Mouse (Mus musculus): ENCODE measurements around the gene Cradd. TPM values are rescaled to one million over a fixed set of nuclear protein-coding genes. Genes with fewer than 3 reads are reported as not detected.

The Cradd gene
- total RNA-seq, 2 experiments from 2014 or later: 7.1 to 7.8 TPM

DNA sequence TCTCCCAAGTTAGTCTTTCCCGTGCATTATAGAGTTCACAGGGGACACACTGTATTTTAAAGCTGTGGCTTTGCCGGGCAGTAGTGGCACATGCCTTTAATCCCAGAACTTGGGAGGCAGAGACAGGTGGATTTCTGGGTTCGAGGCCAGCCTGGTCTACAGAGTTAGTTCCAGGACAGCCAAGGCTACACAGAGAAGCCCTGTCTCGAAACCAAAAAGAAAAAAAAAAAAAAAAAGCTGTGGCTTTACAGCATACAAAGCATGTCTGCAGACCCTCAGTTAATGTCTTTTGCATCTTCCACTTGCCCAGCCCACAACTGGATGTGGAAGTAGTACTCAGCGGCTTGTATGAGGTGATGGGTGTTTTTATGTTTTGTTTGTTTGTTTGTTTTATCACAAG is 13.7 kb upstream of the Cradd start:
- intact Hi-C loops (cut with DNase I): no loop called here
- DNase-seq (ENCODE audit: extremely low spot score in 1 of 2, low spot score in 2 of 2): no peak

DNA sequence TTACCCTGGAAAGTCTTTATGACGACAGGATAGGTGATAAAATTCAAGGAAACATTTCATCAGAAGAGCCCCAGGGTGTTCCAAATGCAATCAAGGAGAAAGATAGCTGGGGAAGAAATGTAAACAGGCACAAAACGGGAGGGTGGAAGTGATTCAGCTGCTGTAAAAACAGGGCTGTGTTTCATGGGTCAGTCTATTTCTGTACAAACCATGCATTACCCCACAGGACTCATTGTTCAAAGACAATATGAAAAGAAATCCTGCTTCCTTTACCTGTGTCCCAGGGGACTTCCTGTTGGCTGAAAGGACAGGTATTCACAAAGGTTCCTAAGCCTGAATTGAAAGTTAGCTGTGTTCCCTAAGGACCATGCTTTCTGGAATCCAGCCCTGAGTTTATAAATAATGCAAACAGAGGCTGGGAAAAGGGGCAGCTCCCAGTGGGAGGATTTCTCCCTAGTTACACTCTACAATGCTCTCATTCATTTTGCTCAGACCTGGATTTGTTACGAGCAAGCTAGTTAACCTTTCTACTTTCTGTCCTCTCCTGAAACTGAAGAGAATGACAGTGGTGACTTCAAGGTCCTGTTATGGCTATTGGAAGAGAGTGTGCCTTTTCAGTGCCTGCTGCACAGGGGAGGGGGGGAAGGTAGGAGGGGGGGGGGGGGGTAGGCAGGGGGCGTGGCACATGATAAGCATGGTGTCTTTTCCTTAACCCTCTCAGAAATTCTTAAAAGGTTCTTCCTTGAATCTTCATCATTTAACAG is 13.0 kb upstream of the Cradd start:
- no peak for DNase-seq (ENCODE audit: extremely low spot score in 1 of 2, low spot score in 2 of 2)
- intact Hi-C loops (cut with DNase I): no loop called here

DNA sequence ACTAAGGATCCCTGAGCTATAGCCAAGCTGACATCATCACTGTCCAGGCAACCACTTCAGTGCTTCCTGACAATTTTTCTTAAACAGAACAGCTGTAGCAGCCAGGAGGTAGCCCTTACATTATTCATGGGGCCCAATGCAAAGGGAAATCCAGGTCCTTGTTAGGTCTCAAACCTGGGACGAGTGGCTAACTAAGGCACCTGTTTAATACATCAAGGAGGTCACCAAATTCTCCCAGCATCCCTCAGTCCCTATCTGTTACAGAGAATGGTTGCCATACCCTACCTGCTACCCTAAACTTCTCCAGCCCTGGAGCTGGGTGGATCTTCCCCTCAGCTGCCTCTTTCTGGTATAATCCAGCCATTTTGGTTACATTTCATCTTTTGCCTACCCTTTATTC is 10.9 kb upstream of the Cradd start:
- intact Hi-C loops (cut with DNase I): no loop called here
- DNase-seq (ENCODE audit: extremely low spot score in 1 of 2, low spot score in 2 of 2): no peak

DNA sequence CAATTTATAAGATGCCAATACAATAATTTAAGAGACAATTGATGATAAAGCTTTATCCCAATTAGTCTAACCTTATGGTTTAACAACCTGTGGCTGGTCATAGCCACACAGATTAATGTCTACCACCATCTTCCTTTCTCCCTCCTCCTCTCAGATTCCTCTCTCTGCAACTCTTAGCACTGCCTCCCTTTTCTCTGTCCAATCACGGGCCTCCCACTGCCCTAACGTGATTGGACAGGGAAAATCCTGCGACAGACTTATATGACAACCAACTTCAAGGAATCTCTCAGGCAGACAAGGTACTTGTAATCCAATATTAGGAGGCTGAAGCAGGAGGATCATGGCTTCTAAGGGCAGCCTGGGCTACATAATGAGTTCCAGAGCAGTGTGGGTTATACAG is 8.7 kb upstream of the Cradd start:
- no peak for DNase-seq (ENCODE audit: extremely low spot score in 1 of 2, low spot score in 2 of 2)
- intact Hi-C loops (cut with DNase I): no loop called here

DNA sequence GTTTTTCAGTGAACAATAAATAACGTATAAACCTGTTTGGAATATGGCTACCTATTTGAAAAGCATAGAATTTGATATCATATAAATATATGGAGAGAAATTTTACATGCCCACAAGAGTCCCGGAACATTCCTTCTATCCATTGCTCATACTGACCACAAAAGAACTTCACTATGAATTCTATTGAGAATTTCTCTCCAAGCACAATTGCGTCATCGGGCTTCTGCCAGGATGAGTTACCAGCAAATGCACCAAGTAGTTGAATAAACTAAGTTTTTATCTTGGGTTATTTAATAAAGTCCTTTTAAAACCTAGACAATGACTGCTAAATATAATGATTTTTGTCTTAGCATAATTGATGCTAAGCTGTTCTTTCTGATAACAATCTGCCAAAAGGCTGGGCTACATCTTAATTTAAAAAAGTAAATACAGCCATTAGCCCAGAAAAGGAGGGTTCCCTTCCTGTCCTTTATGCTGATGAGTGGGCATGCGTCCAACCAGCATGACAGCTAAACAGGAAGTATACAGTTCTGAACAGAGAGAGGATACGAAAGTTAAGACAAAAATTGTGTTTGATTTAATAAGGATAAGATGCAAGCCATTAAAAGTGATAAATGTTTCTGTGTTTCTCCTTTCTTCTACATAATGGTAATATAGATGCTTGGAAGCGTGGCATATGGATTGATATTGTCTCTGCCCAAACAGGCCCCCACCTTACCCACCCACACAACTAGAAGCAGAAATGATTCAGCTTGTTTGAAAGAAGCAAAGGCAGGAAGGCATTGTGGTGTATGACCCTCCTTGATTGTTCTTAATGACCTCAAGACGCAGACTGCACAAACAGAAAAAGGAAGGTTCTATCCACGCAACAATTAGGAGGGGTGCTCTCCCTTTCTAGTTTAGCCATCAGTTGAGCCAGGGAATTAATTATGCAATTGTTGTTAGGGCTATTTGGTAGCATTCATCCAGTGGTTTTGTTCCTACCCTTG is 6.7 kb upstream of the Cradd start:
- no peak for DNase-seq (ENCODE audit: extremely low spot score in 1 of 2, low spot score in 2 of 2)
- intact Hi-C loops (cut with DNase I): no loop called here

DNA sequence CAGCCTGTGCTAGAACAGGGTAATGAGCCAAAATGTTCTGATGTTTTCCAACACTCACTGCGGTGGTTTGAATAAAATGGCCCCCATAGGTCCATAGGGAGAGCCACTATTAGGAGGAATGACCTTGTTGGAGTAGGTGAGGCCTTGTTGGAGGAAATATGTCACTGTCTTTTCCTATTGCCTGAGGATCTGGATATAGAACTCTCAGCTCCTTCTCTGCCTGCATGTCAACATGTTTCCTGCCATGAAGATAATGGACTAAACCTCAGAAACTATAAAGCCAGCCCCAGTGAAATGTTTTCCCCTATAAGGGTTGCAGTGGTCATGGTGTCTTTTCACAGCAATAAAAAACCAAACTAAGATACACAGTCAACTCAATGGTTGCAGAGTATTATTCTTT is 6.0 kb upstream of the Cradd start:
- intact Hi-C loops (cut with DNase I): no loop called here
- no peak for DNase-seq (ENCODE audit: extremely low spot score in 1 of 2, low spot score in 2 of 2)

DNA sequence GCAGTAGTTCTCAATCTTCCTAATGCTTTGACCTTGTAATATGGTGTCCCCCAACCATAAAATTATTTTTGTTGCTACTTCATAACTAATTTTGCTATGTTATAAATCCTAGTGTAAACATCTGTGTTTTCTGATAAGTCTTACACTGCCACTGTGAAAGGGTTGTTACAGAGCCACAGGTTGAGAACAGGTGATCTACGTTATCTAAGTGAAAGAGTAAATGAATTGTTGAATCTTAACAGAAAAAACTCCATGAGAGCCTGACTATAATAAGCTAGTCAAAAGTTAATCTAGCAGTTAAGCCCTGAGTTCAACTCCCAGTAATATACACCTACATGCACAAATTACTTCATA is 322 bp upstream of the Cradd start:
- intact Hi-C loops (cut with DNase I): loop anchor here (5.0 kb wide), 2 partner anchors 57 to 222 kb away; no protein-coding TSS in a partner anchor
- no peak for DNase-seq (ENCODE audit: extremely low spot score in 1 of 2, low spot score in 2 of 2)

DNA sequence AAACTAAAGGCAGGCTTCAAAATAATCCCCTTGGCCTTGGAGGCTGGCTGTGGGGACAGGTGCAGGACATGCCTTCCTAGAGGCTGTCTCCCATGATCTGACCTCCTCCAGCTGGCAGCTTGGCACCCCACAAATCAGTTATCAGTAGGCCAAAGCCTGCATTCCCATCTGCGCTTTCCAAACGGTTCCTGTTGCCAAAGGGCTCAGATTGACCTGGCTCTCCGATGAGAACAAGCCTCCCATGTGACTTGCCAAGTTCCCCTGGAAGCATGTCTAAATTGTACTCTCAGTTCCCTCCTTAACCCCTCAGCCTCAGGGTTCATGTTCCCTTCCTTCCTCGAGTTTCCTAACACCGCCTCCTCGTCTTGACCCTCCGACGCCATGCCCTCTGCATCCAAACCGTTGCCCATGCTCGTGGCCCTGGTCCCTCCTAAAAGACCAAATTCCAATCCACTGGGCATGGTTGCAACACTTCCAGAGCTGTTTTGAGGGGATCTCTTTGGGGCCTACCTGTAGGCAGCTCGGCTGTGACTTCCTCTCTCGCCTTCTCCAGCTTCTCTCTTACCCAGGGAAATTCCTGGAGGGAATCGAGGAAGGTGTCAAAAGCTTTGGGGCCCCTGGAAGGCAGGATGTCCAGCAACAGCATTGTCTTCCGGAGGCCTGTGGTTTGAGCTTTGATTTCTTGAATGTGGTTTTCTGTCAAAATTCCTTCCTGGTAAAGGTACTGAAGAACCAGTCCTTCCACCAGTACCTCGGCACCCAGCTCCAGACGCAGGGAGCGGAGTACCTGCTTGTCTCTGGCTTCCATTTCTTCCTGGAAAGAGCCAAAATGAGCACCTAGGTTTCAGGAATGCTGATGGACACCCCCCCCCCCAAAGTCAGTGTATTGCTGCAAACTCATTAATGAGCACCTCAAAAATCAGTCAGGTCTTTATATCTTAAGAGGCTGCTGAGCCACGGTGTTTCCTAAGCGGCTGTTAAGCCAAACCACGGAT is 1.6 kb downstream of the Cradd start:
- peak in 1 of 2 experiments; percentile 31 for DNase-seq (ENCODE audit: extremely low spot score in 1 of 2, low spot score in 2 of 2)
- intact Hi-C loops (cut with DNase I): loop anchor here (5.0 kb wide), 2 partner anchors 55 to 220 kb away; no protein-coding TSS in a partner anchor

DNA sequence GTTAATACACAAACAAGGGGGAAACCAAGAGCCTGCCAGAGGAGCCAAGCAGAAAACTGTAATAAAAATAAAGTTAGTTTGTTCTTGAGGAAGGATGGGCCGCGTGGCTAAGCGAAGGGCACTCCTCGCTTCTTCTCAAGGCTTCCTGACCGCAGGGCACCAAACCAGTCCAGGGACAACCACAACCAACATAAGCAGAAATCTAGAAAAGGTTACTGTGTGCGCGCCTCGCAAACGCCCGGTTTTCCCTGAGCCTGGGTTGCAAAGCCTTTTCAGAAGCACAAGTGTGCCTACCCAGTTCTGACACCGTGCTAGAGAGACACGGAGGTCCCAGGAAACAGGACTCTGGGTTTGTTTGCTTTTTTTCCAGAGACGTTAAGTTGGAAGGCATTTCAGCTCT is 4.9 kb downstream of the Cradd start:
- intact Hi-C loops (cut with DNase I): no loop called here
- DNase-seq (ENCODE audit: extremely low spot score in 1 of 2, low spot score in 2 of 2): no peak

DNA sequence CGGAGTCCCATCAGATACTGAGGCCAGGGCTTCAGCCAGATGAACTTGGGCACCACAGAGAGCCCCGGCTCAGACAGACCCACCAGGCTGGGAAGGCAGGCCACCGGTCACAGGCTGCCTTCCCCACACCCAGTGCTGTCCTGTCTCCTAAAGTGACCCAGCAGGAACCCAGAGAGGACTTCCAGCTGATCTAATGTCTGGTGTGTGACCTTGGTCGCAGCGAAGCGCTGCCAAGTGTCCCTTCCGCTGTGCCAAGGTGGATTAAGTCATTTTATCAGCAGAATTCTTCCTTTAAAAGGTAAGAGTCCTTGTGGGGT is 5.6 kb downstream of the Cradd start:
- no peak for DNase-seq (ENCODE audit: extremely low spot score in 1 of 2, low spot score in 2 of 2)
- intact Hi-C loops (cut with DNase I): no loop called here

DNA sequence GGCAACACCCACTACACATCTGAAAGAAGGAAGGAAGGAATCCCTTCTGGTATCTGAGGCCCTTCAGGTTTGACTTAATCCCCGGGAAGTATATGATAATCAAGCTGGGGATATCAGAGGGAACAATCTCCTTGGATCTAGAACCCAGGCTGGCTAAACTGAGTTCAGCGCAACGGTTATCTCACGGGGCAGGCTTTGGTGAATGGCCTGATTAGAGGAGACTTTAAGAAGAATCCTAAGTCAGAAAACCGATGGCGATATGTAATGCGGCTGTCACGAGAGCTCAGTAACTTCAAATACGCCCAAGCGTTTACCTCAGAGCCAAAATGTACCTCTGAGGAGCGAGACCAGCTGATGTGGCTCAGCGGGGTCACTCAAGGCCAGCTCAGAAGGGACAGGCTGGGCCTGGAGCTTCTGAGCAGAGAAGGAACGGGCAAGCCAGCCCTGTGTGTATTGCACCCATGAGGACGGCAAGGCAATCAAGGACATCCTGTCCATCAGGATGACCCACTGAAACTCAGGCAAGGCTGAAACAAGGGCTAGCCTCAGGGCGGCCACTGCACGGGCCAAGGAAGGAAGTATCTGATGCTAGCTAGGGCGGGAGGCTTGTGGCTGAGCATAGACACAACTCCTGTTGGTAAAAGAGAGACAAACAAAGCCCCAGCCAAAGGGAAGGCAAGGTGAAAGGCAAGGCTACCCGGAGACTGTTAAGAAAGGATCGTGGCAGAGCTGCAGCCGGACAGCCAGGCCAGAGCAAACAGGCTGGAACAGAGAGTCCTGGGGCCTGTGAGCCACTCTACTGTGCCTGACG is 6.1 kb downstream of the Cradd start:
- intact Hi-C loops (cut with DNase I): no loop called here

DNA sequence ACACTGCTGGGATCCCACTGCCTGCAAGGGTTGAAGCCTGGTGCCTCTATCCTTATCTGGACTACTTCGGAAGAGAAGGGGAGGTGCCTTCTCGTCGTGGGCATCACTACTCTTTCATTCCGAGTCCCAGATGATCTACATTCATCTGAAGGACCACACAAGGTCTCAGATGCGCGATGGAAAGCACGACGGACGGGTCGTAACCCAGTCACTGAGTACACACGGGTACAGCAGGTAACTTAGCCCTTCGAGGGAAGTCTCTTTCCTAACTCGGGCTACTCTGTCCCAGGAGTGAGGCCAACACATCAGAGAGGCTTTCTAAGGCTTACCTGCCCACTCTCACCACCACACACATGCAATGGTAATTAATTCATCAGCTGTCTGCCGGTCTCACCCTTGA is 6.8 kb downstream of the Cradd start:
- intact Hi-C loops (cut with DNase I): no loop called here

More for the DNA sequence above, 6.1 kb downstream of the Cradd start:
- DNase-seq (ENCODE audit: extremely low spot score in 1 of 2, low spot score in 2 of 2): no peak

DNA sequence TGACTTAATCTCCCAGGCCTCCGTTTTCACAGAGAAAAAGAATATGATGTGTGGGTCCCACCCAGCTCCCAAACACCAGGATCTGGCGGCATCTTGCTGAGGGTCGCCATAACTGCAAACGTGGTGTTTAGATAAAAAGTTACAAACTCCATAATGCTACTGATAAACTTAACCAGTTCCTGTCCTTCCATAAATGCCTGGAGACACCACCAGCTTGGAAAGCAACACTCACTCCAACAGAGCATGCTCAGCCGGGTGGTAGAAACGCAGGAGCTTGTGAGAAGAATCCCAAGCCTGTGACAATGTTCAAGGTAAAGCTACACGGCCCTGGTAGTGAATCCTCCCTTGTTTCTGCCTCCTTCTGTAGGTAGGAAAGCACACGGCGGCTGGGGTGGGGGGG is 7.3 kb downstream of the Cradd start:
- intact Hi-C loops (cut with DNase I): no loop called here
- no peak for DNase-seq (ENCODE audit: extremely low spot score in 1 of 2, low spot score in 2 of 2)

More for the DNA sequence above, 6.8 kb downstream of the Cradd start:
- no peak for DNase-seq (ENCODE audit: extremely low spot score in 1 of 2, low spot score in 2 of 2)

DNA sequence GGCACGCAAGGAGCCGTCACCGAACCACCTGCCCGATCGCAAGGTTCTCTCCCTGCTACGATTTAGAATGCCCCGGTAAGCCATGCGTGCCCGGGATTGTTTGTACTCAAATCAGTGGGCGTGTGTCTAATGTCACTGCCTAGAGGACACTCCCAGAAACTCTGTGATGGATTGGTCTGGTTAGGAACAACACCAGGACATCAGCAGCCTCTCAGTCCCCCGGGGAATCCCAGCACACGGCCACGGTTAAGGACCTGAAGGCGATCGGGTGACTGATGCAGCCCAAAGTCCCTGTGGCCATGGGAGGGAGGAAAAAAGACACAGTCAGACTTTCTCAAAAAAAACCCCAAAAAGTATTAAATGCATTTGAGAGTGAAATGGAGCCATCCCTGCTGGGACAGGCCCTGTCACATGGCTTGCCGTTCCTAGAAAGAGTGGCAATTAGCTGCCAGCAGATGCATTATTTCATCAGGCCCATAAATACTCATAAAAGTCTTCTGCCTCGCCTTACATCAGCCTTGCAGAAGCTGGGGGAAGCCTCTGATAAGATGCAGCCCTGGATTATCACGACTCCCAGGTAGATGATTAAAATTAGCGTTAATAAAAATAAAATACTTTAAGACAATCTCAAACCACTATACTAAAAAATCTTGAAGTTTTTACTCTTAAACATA is 8.0 kb downstream of the Cradd start:
- intact Hi-C loops (cut with DNase I): no loop called here
- DNase-seq (ENCODE audit: extremely low spot score in 1 of 2, low spot score in 2 of 2): no peak

DNA sequence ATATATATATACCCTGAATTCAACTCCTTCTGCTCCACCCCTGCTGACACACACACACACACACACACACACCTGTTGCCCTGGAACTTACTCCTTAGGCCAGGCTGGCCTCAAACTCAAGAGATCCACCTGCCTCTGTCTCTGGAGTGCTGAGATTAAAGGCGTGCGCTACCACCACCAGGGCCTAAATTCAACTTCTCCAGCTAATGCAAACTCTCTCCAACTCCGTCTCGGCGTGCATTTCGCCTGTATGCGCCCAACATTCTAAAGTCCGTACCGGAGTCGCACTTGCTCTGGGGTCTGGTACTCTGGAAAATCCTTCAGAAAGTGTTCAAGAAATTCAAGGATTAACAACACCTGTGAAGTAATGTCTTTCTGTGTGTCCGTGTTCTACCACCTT is 8.6 kb downstream of the Cradd start:
- no peak for DNase-seq (ENCODE audit: extremely low spot score in 1 of 2, low spot score in 2 of 2)
- intact Hi-C loops (cut with DNase I): no loop called here

DNA sequence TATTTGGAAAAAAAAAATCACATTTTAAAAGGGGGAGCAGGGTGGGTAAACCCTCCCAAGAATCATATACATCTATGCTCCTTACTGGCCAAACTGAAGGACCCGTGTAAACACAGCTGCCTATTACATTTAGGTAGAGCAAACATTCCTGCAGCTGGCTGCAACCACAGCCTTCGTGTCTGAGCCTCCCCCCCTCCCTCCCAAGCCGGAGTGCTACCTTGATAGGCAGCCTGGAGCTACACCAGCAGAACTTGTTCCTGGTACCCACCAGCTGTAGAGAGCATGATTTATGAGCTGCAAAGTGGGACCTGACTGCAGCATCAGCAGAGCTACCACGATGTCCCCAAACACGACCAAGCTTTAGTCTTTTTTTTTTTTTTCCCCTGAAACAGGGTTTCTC is 9.9 kb downstream of the Cradd start:
- DNase-seq (ENCODE audit: extremely low spot score in 1 of 2, low spot score in 2 of 2): no peak
- intact Hi-C loops (cut with DNase I): no loop called here

DNA sequence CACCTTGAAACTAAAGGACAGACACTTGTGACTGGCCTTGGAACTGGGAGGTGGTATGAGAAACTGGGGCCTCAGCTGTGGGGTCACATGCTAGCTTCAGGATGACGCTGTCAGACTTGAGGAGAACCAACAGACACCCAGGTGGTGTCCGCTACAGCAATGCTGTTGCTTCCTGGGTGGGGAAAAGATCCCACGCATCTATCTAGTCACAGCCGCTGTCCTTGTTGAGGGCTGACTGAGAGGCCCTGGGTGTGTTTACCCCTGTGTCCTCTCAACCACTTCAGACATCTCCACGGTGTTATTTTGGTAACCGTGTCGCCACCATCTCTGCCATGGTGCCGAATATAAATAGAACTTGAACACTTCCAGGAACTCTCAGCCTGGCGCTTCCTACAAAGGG is 10.4 kb downstream of the Cradd start:
- intact Hi-C loops (cut with DNase I): no loop called here

More for the DNA sequence above, 10.4 kb downstream of the Cradd start:
- no peak for DNase-seq (ENCODE audit: extremely low spot score in 1 of 2, low spot score in 2 of 2)

All from left cerebral cortex, postnatal 10 days (tissue).